9 mouse cellular contexts compared by ENCODE assay signal in genomic region chr9:71168511-71168910, GRCm38 (mm10). TPM values are rescaled to one million over a fixed set of nuclear protein-coding genes. Genes with fewer than 3 reads are reported as not detected.
DNase-seq lines count a peak whose midpoint lies in the region; ATAC-seq and TF ChIP-seq lines count a peak whose summit lies in the region.
"Had no signal": no experiment of that assay in that cellular context is flagged by ENCODE, and none has a peak within 500 bp of the region (broad histone marks: within the 10 kb centered on the region; RNA-seq: fewer than 3 reads in every experiment).

Aqp9 (minus strand) TSS chr9:71168682.

- intact Hi-C loops in heart, postnatal 10 days (cut with DNase I), result no loop called here

- H3K9ac ChIP-seq in heart, embryonic 12.5 days, result peak within 1 kb of the TSS; percentile 48; the same call in 1 of the 2 replicates
- no peak within 1 kb of the TSS for H3K9ac ChIP-seq in limb, embryonic 14.5 days (ENCODE audit: low read depth, low read length, severe bottlenecking)
- no peak within 1 kb of the TSS for H3K9ac ChIP-seq in stomach, embryonic 16.5 days (ENCODE audit: low read length)

- H3K4me1 ChIP-seq in heart, embryonic 12.5 days (replicated peaks), result peaks cover 7% of the 10 kb centered on the region
- H3K4me1 ChIP-seq in limb, embryonic 14.5 days (ENCODE audit: control insufficient read depth, insufficient read depth, low read length), result 0 out of 2 replicates have a peak, but pooled peaks cover 10% of the 10 kb centered on the region
- peaks cover 11% of the 10 kb centered on the region for H3K4me1 ChIP-seq in stomach, embryonic 16.5 days (ENCODE audit: control insufficient read depth, insufficient read depth, low read length)

- peak within 1 kb of the TSS; percentile 51 for H3K4me2 ChIP-seq in heart, embryonic 12.5 days
- peak within 1 kb of the TSS; percentile 28; the same call in 1 of the 2 replicates for H3K4me2 ChIP-seq in limb, embryonic 14.5 days (replicated peaks; ENCODE audit: low read depth, low read length, severe bottlenecking)
- H3K4me2 ChIP-seq in stomach, embryonic 16.5 days (ENCODE audit: low read depth, low read length), result peak within 1 kb of the TSS; percentile 25; the same call in 1 of the 2 replicates

- H3K9me3 ChIP-seq in heart, embryonic 12.5 days (replicated peaks), result no peaks in the 10 kb centered on the region
- H3K9me3 ChIP-seq in limb, embryonic 14.5 days (ENCODE audit: control insufficient read depth, low read length), result no peaks in the 10 kb centered on the region
- H3K9me3 ChIP-seq in stomach, embryonic 16.5 days (replicated peaks; ENCODE audit: control insufficient read depth, low read length), result no peaks in the 10 kb centered on the region

- 38% methylated on average over 12 of the region's 12 CpGs for WGBS in heart, embryonic 12.5 days
- WGBS in limb, embryonic 14.5 days, result 30% methylated on average over 12 of the region's 12 CpGs
- WGBS in stomach, embryonic 16.5 days, result 44% methylated on average over 12 of the region's 12 CpGs

- no peak within 1 kb of the TSS for H3K27ac ChIP-seq in heart, embryonic 12.5 days (ENCODE audit: poor library complexity, severe bottlenecking)
- no peak within 1 kb of the TSS for H3K27ac ChIP-seq in limb, embryonic 14.5 days (replicated peaks; ENCODE audit: low read depth, low read length)
- no peak within 1 kb of the TSS for H3K27ac ChIP-seq in stomach, embryonic 16.5 days (ENCODE audit: low read length)
- H3K27ac ChIP-seq: left cerebral cortex, adult 2 months had no signal

- no peak for TF ChIP-seq POLR2A in limb, embryonic 14.5 days (IDR thresholded peaks at IDR 0.05; ENCODE audit: borderline replicate concordance, extremely low read depth, insufficient read depth, insufficient read length)

- H3K4me3 ChIP-seq in heart, embryonic 12.5 days, result no peak within 1 kb of the TSS
- no peak within 1 kb of the TSS for H3K4me3 ChIP-seq in limb, embryonic 14.5 days (replicated peaks; ENCODE audit: low read length)
- H3K4me3 ChIP-seq in stomach, embryonic 16.5 days (replicated peaks; ENCODE audit: low read length), result no peak within 1 kb of the TSS
- H3K4me3 ChIP-seq: left cerebral cortex, adult 2 months had no signal

- no peak for ATAC-seq in heart, embryonic 12.5 days (ENCODE audit: insufficient number of reproducible peaks, low FRiP score)
- no peak for ATAC-seq in limb, embryonic 14.5 days (ENCODE audit: low FRiP score, low read depth)
- ATAC-seq in stomach, embryonic 16.5 days (ENCODE audit: insufficient read depth, low FRiP score), result no peak

- no peaks in the 10 kb centered on the region for H3K27me3 ChIP-seq in heart, embryonic 12.5 days (replicated peaks)
- no peaks in the 10 kb centered on the region for H3K27me3 ChIP-seq in limb, embryonic 14.5 days (ENCODE audit: control insufficient read depth, insufficient read depth, low read length)
- H3K27me3 ChIP-seq in stomach, embryonic 16.5 days (ENCODE audit: control insufficient read depth, insufficient read depth, low read length), result no peaks in the 10 kb centered on the region

- H3K36me3 ChIP-seq in heart, embryonic 12.5 days, result no peaks in the 10 kb centered on the region
- H3K36me3 ChIP-seq in limb, embryonic 14.5 days (ENCODE audit: control insufficient read depth, insufficient read depth, low read length), result no peaks in the 10 kb centered on the region
- H3K36me3 ChIP-seq in stomach, embryonic 16.5 days (ENCODE audit: control insufficient read depth, insufficient read depth, low read length), result no peaks in the 10 kb centered on the region

- DNase-seq in heart, postnatal 10 days, result no peak
- DNase-seq in retina, postnatal 1 day, result peak; percentile 6
- no peak for DNase-seq in retina, embryonic 14.5 days (ENCODE audit: low spot score)
- DNase-seq in limb, embryonic 14.5 days (ENCODE audit: low spot score), result no peak
- no peak for DNase-seq in T-cell, adult 2 months (ENCODE audit: low spot score)
- no peak for DNase-seq in left cerebral cortex, adult 11 months (ENCODE audit: low spot score)

RNA-seq across cellular contexts. Expression of gene Aqp9, which starts in this region (rescaled TPM):
- 0.18 TPM in 1 of 2 replicates, not detected in the other for polyA plus RNA-seq in heart, embryonic 12.5 days (2016; fragmentation: Nextera tagmentation; extraction: Ambion mirVana)
- total RNA-seq in heart, postnatal 10 days (2021), result under 1 TPM; 0.12 to 0.29 TPM
- polyA plus RNA-seq in limb, embryonic 14.5 days (2012; rRNA removed), result 0.46 and 0.49 TPM in 2 replicates
- polyA plus RNA-seq in limb, embryonic 14.5 days (2014; fragmentation: Nextera tagmentation; extraction: Ambion mirVana), result 1.1 and 1.2 TPM in 2 replicates
- polyA plus RNA-seq in stomach, embryonic 16.5 days (2015; fragmentation: Nextera tagmentation; extraction: Ambion mirVana), result 0.84 and 0.95 TPM in 2 replicates
